Mouse (Mus musculus): ENCODE measurements around the gene Fam20a. TPM values are rescaled to one million over a fixed set of nuclear protein-coding genes. Genes with fewer than 3 reads are reported as not detected.

Fam20a gene
- polyA plus RNA-seq, 1 experiment from 2014 or later = 28.0 TPM

DNA sequence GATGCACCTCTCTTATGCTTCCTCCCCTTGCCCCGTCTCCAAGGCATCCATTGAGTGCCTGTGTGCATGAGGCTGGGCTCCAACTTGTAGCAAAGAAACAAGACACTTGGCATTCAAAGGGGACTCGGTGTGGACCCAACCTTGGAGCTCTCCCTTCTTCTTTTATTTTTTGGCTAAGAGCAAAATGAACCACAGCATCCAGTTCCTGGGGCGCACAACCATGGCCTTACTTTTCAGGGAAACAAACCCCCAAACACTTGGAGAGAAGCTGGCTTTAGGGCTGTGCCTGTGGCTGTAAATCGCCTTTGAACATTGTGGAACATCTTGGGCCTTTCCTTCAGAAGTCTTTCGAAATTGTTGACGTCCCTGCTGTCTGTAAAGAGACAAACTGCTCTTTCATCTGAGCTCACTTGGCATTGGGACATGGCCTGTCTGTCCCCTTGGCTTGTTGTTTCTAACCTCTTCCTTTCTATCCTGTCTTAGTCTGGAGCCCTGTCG is 32.1 kb upstream of the Fam20a start:
- ATAC-seq (no peak), DNase-seq (no peak)
- TF ChIP-seq EP300 (IDR thresholded peaks at IDR 0.05; ENCODE audit: low read depth) (no peak), CTCF (IDR thresholded peaks at IDR 0.05; ENCODE audit: low read depth) (no peak)

DNA sequence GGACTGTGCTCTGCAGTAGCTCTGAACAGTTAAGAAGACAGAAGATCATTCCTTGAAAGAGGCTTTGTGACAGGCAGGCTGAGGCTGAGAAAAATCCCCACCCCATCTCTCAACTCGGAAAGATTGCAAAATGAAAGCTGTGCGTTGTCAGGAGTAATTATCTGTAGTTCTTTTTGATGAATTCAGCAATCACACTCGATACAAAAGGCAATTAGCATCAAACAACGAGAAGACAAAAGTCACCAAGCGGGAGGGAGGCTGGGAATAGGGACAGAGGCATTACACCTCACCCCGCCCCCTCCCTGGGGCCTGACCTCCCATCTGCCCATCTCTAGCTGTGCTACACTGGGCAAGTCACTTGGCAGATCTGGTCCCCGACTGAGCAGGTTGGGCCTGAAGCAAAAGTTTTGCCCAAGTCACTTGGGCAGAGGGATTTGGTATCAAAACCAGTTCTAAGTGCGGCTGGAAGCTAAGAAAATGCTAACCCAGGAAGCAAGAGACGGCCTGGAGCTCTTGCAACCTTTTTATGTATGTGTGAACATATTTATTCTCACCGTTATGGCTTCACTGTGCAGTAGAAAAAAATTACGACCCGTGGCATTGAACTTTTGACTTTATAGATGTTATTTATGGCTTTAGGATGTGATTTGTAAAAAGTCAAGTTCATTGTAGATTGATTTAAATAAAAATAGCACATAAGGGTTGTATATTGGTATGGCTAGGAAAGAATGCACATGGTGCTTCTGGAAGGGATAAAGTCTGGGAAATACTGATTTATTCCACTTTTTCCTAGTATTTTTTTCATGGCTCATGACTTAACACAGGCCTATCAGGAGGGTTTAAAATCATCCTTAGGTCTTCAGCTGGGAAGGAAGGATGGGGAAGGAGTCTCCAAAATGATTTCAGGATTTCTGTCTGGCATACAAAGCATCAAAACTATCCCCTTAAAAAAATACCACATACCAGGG is 29.8 kb upstream of the Fam20a start:
- H3K36me3 ChIP-seq (replicated peaks; ENCODE audit: insufficient read depth, low read length) = no peaks in the 10 kb centered on the region
- DNase-seq = no peak

More for the DNA sequence above, 32.1 kb upstream of the Fam20a start:
- Histone ChIP-seq H3K9ac (replicated peaks) (no peak overlapping the region), H3K27me3 (ENCODE audit: insufficient read depth, low read length) (no peaks in the 10 kb centered on the region), H3K36me3 (replicated peaks; ENCODE audit: insufficient read depth, low read length) (no peaks in the 10 kb centered on the region), H3K4me2 (ENCODE audit: low read depth, low read length) (no peak overlapping the region), H3K4me3 (ENCODE audit: low read depth, low read length) (no peak overlapping the region), H3K27ac (ENCODE audit: low read depth) (no peak overlapping the region), H3K4me1 (ENCODE audit: insufficient read depth) (no peaks in the 10 kb centered on the region), H3K9me3 (ENCODE audit: low read length) (no peaks in the 10 kb centered on the region)
- WGBS (ENCODE audit: insufficient replicate concordance) = 69% methylated on average over 7 of the region's 7 CpGs

DNA sequence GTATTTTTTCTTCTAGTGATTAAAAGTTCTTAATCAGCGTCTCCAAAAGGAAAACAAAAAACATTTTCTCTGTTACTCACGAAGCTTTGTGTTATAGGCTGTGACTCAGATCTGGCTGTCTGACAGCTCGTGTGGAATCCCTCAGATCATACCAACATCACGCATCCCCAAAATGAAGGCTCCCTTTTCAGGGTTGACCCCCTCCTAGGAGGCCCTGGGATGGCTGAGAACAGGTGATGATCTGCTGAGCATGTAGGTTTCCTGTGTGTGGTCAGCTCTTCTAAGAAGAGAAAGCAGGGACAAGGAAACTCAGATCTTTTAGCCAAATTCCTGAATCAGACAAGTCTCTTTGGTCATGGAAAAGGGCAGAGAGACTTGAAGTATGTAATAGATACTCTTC is 23.1 kb upstream of the Fam20a start:
- Histone ChIP-seq H3K4me3 (ENCODE audit: low read depth, low read length) (no peak overlapping the region), H3K27ac (ENCODE audit: low read depth) (no peak overlapping the region), H3K9ac (replicated peaks) (no peak overlapping the region), H3K9me3 (ENCODE audit: low read length) (no peaks in the 10 kb centered on the region), H3K27me3 (ENCODE audit: insufficient read depth, low read length) (no peaks in the 10 kb centered on the region), H3K36me3 (replicated peaks; ENCODE audit: insufficient read depth, low read length) (no peaks in the 10 kb centered on the region), H3K4me1 (ENCODE audit: insufficient read depth) (no peaks in the 10 kb centered on the region), H3K4me2 (ENCODE audit: low read depth, low read length) (no peak overlapping the region)
- DNase-seq = no peak
- TF ChIP-seq CTCF (IDR thresholded peaks at IDR 0.05; ENCODE audit: low read depth) (no peak), EP300 (IDR thresholded peaks at IDR 0.05; ENCODE audit: low read depth) (no peak)
- 62% methylated on average over 4 of the region's 4 CpGs for WGBS (ENCODE audit: insufficient replicate concordance)
- no peak for ATAC-seq

More for the DNA sequence above, 29.8 kb upstream of the Fam20a start:
- Histone ChIP-seq H3K9me3 (ENCODE audit: low read length) (no peaks in the 10 kb centered on the region), H3K4me3 (ENCODE audit: low read depth, low read length) (no peak overlapping the region), H3K27me3 (ENCODE audit: insufficient read depth, low read length) (no peaks in the 10 kb centered on the region), H3K4me1 (ENCODE audit: insufficient read depth) (no peaks in the 10 kb centered on the region), H3K4me2 (ENCODE audit: low read depth, low read length) (no peak overlapping the region), H3K9ac (replicated peaks) (no peak overlapping the region), H3K27ac (ENCODE audit: low read depth) (no peak overlapping the region)
- TF ChIP-seq CTCF (IDR thresholded peaks at IDR 0.05; ENCODE audit: low read depth) = no peak
- no peak for TF ChIP-seq EP300 (IDR thresholded peaks at IDR 0.05; ENCODE audit: low read depth)
- no peak for ATAC-seq
- WGBS (ENCODE audit: insufficient replicate concordance) = 63% methylated on average over 12 of the region's 12 CpGs

DNA sequence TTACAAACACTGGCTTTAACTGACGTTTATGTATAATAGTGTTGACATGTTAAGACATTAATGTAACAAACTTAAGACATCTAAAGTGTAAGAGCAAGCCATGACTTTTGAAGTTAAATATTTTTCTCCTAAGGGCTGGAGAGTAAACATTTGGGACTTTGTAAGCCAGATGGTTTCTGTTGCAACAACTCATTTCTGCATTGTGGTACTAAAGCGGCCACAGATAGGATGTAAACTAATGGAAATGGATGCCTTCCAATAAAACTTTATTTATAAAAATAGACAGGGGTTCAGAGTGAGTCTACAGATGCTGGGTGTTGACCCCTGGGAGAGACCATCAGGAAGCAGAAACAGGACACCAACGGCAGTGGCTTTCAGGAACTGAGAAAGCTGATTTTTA is 15.9 kb upstream of the Fam20a start:
- H3K9me3 ChIP-seq (ENCODE audit: low read length) = no peaks in the 10 kb centered on the region
- no peak overlapping the region for H3K27ac ChIP-seq (ENCODE audit: low read depth)

DNA sequence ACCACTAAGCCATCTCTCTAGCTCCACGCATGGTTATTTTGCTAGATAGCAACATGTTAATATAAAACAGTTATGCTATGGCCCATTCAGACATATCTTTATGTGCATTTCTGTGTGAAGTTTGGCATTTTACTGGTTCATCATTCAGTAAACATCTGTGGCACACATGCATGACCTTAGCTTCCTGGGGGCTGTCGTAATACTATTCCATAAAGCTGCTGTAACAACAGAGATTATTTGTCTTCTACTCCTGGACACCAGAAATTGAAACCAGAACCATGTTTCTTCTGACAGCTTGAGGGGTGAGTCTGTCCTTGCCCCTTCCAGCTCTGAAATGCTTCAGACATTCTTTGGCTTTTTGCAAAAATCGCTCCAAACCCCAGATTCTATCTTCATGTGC is 14.3 kb upstream of the Fam20a start:
- H3K9ac ChIP-seq (replicated peaks) = no peak overlapping the region
- H3K9me3 ChIP-seq (ENCODE audit: low read length) = no peaks in the 10 kb centered on the region
- DNase-seq (no peak), ATAC-seq (peak; percentile 19; the same call in 1 of the 2 replicates)
- H3K4me1 ChIP-seq (ENCODE audit: insufficient read depth) = no peaks in the 10 kb centered on the region; the same call in 1 of the 2 replicates
- H3K4me2 ChIP-seq (ENCODE audit: low read depth, low read length) = no peak overlapping the region
- no peaks in the 10 kb centered on the region for H3K27me3 ChIP-seq (ENCODE audit: insufficient read depth, low read length)
- 65% methylated on average over 3 of the region's 3 CpGs for WGBS (ENCODE audit: insufficient replicate concordance)
- TF ChIP-seq CTCF (IDR thresholded peaks at IDR 0.05; ENCODE audit: low read depth) (no peak), EP300 (IDR thresholded peaks at IDR 0.05; ENCODE audit: low read depth) (no peak)
- H3K4me3 ChIP-seq (ENCODE audit: low read depth, low read length) = no peak overlapping the region
- H3K36me3 ChIP-seq (replicated peaks; ENCODE audit: insufficient read depth, low read length) = no peaks in the 10 kb centered on the region
- no peak overlapping the region for H3K27ac ChIP-seq (ENCODE audit: low read depth)

More for the DNA sequence above, 15.9 kb upstream of the Fam20a start:
- 50% methylated on average over 3 of the region's 3 CpGs for WGBS (ENCODE audit: insufficient replicate concordance)
- TF ChIP-seq EP300 (IDR thresholded peaks at IDR 0.05; ENCODE audit: low read depth) (no peak), CTCF (IDR thresholded peaks at IDR 0.05; ENCODE audit: low read depth) (no peak)
- H3K9ac ChIP-seq (replicated peaks) = no peak overlapping the region
- no peaks in the 10 kb centered on the region for H3K4me1 ChIP-seq (ENCODE audit: insufficient read depth)
- no peaks in the 10 kb centered on the region for H3K27me3 ChIP-seq (ENCODE audit: insufficient read depth, low read length)
- H3K4me3 ChIP-seq (ENCODE audit: low read depth, low read length) = no peak overlapping the region
- DNase-seq (no peak), ATAC-seq (no peak)
- H3K36me3 ChIP-seq (replicated peaks; ENCODE audit: insufficient read depth, low read length) = no peaks in the 10 kb centered on the region
- H3K4me2 ChIP-seq (ENCODE audit: low read depth, low read length) = no peak overlapping the region

DNA sequence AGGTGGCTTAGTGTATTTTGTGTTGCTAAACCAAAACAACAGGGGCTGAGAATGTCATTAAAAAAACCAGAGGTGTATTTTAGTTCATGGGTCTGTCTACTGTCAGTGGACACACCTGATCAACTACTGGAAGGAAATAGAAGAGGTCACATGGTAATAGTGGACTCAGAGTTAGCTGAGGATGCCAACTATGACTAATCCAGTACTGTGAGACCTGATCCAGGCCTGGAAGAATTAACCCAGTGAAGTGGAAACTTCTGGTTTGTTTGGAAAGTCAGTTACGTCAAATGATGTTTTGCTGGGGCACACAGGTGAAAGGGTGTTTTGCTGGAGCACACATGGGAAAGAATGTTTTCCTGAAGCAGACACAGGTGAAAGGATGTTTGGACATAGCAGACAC is 12.3 kb upstream of the Fam20a start:
- Histone ChIP-seq H3K4me1 (ENCODE audit: insufficient read depth) (no peaks in the 10 kb centered on the region; the same call in 1 of the 2 replicates), H3K27me3 (ENCODE audit: insufficient read depth, low read length) (no peaks in the 10 kb centered on the region), H3K4me2 (ENCODE audit: low read depth, low read length) (no peak overlapping the region), H3K36me3 (replicated peaks; ENCODE audit: insufficient read depth, low read length) (no peaks in the 10 kb centered on the region), H3K9me3 (ENCODE audit: low read length) (no peaks in the 10 kb centered on the region), H3K9ac (replicated peaks) (no peak overlapping the region), H3K27ac (ENCODE audit: low read depth) (0 out of 2 replicates have a peak overlapping the region, but pooled peaks have one; percentile 41), H3K4me3 (ENCODE audit: low read depth, low read length) (no peak overlapping the region)
- DNase-seq (no peak), ATAC-seq (peak; percentile 35)
- TF ChIP-seq EP300 (IDR thresholded peaks at IDR 0.05; ENCODE audit: low read depth) (no peak), CTCF (IDR thresholded peaks at IDR 0.05; ENCODE audit: low read depth) (no peak)
- 80% methylated on average over 1 of the region's 1 CpGs for WGBS (ENCODE audit: insufficient replicate concordance)

All from liver, postnatal 0 days (tissue).